Mouse (Mus musculus): ENCODE data around the gene Clca2.

- TF ChIP-seq CTCF (IDR thresholded peaks at IDR 0.05; ENCODE audit: low read depth, low read length) (no peak), POLR2A (IDR thresholded peaks at IDR 0.05; ENCODE audit: borderline replicate concordance, low read depth, low read length) (no peak)
These were observed 71.2 kb downstream of the Clca2 start for GRCm38 (mm10) chr3:145028036-145028435.

All from bone marrow macrophage, adult 2 months (primary cell).